Mouse (Mus musculus) limb, embryonic 15.5 days (tissue): Measurements from ENCODE around the gene Foxa2. TPM values are rescaled to one million over a fixed set of nuclear protein-coding genes. Genes with fewer than 3 reads are reported as not detected.

ENCODE experiments used
- ATAC-seq: fragments of 200-750 bp; cut with Nextera tagmentation; 2 replicates; pipeline ENCODE4 v1.8.0; 2017; ENCODE audit warnings: low read depth, moderate TSS enrichment; ENCODE audit not compliant: insufficient number of reproducible peaks, low FRiP score, low TSS enrichment
- H3K27ac ChIP-seq: fragments of 300-500 bp; sonication (generic); 2 replicates; pipeline ENCODE4 v1.5.1; 2015; ENCODE audit warnings: moderate library complexity, mild to moderate bottlenecking, inconsistent platforms
- H3K27me3 ChIP-seq: fragments of 300-500 bp; sonication (generic); 2 replicates; pipeline ENCODE4 v1.6.1; 2015; ENCODE audit warnings: inconsistent platforms
- H3K36me3 ChIP-seq: fragments of 300-500 bp; sonication (generic); 2 replicates; pipeline ENCODE4 v1.6.1; 2015; ENCODE audit warnings: inconsistent platforms
- H3K4me1 ChIP-seq: fragments of 300-500 bp; sonication (generic); 2 replicates; pipeline ENCODE4 v1.6.1; 2015; ENCODE audit warnings: inconsistent platforms
- H3K4me2 ChIP-seq: fragments of 300-500 bp; sonication (generic); 2 replicates; pipeline ENCODE4 v1.6.1; 2015; ENCODE audit warnings: mild to moderate bottlenecking, inconsistent platforms
- H3K4me3 ChIP-seq: fragments of 300-500 bp; sonication (generic); 2 replicates; pipeline ENCODE4 v1.5.1; 2015; ENCODE audit warnings: mild to moderate bottlenecking, inconsistent platforms
- H3K9ac ChIP-seq: fragments of 300-500 bp; sonication (generic); 2 replicates; pipeline ENCODE4 v1.6.1; 2015; ENCODE audit warnings: inconsistent platforms
- H3K9me3 ChIP-seq: fragments of 300-500 bp; sonication (generic); 2 replicates; pipeline ENCODE4 v1.6.1; 2016; ENCODE audit warnings: inconsistent platforms
- WGBS: fragments of 180-500 bp; shearing (Covaris S2); methylation state at CpG from one replicate; pipeline ENCODE4 v1.1.7; 2015; 5-methylcytosine and 5-hydroxymethylcytosine counted together
- polyA plus RNA-seq: library from polyadenylated mRNA; unstranded; fragments of >200 nt; fragmentation: Nextera tagmentation; extraction: Ambion mirVana; gene quantifications from 2 replicates; pipeline ENCODE4 v1.2.1, GENCODE M21; 2015

Foxa2 gene
- polyA plus RNA-seq, 1 experiment from 2014 or later: 0.09 TPM

DNA sequence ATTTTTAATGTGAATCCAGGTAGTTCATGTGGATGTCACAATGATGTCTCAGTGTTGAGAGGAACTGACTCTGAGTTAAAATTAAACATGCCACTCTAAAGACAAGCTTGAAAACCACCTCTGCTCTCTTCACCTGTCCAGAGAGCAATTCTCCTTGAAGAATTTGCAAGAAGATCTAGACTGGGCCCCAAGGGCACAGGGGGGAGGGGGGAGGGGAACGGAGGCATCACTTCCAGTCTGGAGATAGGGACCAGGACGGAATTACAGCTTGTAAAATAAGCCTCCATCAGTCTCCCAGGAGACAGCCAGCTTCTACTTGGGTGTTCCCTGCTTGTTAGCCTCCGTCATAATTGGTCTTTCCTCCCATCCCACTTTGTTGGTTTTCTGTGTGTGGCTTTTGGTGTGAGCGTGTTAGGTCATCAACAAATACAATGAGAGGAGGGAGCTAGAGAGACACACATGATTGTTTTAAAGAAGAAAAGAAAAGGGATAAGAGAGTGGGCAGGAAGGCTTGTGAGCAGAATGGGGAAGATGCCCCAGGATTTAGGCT, 10.1 kb downstream of the Foxa2 start:
- H3K4me2 ChIP-seq: no peak overlapping the region
- H3K9me3 ChIP-seq: no peaks in the 10 kb centered on the region
- H3K27me3 ChIP-seq: peaks cover 96% of the 10 kb centered on the region
- no peak overlapping the region for H3K4me3 ChIP-seq
- WGBS: 1% methylated on average over 4 of the region's 4 CpGs
- H3K36me3 ChIP-seq: no peaks in the 10 kb centered on the region
- no peak overlapping the region for H3K27ac ChIP-seq
- peaks cover 17% of the 10 kb centered on the region for H3K4me1 ChIP-seq
- ATAC-seq: no peak
- H3K9ac ChIP-seq: no peak overlapping the region

DNA sequence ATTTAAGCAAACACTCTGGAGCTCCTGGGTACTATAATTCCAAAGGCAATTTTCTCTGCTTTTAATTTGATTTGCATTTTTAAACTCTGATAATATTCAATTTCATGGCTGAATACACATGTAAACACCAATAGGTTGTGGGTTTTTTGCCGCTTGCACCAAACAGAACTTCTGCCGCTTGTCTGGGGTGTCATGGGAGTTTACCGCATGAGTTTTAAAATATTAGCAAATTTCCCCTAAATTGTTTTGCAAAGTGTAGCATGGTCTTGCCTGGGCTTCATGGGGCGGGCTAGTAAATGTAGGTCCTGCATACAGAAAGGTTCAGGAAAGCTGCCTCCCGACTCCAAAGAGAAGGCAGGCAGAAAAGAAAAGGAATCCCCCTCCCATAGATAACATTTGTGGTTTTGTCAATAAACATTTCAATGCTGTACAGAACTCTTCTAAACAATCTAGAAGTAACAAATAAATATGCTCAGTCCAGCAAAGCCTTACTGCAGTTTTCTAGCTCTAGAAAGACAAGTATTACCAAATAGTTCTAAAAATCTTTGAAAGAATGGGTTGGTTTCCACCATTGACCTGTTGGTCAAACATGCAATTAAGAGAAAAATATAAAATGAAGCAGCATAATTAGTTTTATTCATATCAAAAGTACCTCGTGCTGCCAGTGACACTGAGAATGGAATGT, 15.6 kb downstream of the Foxa2 start:
- Histone ChIP-seq H3K9me3 (no peaks in the 10 kb centered on the region), H3K4me2 (no peak overlapping the region), H3K36me3 (no peaks in the 10 kb centered on the region), H3K27me3 (peaks cover 93% of the 10 kb centered on the region), H3K9ac (no peak overlapping the region), H3K4me3 (no peak overlapping the region), H3K27ac (no peak overlapping the region), H3K4me1 (no peaks in the 10 kb centered on the region)
- WGBS: 6% methylated on average over 6 of the region's 6 CpGs
- ATAC-seq: no peak

DNA sequence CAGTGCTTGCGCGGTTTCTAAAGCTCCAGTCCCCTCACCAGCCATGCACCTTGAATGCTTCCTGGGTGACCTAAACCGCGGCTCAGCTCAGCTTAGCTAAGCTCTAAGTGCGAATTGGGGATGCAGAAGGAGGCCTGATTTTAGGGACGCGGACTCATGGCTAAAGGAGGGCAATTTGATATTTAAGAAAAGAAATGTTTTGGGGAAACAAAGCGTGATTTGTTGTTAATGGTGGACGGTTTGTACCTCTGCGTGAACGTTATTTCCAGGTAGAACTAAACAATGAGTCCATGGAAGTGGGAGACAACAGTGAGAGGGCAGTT, 16.2 kb downstream of the Foxa2 start:
- ATAC-seq: no peak
- no peak overlapping the region for H3K4me3 ChIP-seq
- peaks cover 91% of the 10 kb centered on the region for H3K27me3 ChIP-seq
- H3K4me1 ChIP-seq: no peaks in the 10 kb centered on the region
- no peak overlapping the region for H3K4me2 ChIP-seq
- no peak overlapping the region for H3K27ac ChIP-seq
- no peaks in the 10 kb centered on the region for H3K9me3 ChIP-seq
- WGBS: under 1% methylated on average over 11 of the region's 11 CpGs
- no peak overlapping the region for H3K9ac ChIP-seq
- no peaks in the 10 kb centered on the region for H3K36me3 ChIP-seq

DNA sequence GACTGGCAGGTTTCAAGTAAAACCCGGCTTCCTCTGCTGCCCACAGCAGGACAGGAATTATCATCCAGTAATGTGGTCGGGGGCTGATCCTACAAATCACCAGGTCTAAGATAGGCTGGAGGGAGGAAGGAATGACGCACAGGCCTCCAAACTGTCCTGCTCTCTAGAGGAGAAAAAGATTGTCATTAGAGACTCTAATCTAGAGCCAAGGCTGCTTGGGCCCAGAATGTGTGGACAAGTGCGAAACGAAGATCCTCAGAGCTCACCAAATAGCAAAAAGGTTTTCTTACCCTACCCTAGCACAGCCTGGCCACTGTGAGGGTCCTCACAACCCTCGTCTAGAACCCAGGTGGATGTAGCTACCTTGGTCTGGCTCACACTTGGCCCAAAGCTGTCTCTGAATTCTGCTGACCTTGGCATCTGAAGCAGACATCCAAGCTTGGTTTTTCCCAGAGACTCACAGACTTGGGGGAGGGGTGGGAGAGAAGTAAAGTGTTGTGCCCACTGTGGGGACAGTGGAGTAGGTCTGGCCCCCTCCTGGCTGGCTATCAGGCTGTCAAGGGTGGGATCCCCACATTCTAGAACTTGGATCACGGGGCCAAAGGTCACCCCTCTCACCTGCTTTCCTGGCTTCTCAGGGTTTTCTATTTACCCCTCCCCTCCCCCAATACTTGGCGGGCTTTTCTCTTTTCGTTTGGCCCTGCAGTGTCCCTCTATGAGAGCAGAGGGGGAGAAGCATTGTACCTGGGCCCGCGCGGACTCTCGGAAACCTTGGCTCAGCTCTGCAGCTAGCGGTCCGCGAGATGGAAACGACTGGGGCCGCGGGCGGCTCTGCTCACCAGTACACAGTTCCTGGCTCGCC, 16.8 kb downstream of the Foxa2 start:
- no peak overlapping the region for H3K4me3 ChIP-seq
- no peak for ATAC-seq

DNA sequence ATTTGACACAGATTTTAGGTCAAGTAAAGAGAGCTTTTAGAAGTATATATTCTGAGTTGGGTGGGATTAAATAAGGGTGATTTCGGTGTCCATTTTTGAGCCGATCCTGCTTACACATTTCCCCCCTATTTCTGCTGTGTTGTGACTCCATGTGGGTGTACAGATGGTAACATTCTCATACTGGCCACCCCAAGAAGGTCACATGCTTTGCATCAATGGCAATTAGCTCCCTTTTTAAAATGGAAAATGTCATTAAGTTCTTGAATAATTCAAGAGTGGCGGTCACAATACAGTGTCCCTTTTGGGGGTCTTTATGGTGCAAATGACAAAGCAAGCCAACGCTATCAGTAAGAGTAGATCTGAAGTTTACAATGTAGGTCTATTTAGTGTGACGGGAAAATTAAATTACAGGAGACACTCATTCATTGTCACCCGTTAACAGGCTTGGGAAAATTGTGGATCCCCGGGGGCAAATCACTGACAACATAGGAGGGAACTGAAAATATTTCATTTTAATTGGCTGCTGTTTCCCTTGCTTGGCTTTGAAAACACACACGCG, 17.6 kb downstream of the Foxa2 start:
- 16% methylated on average over 9 of the region's 9 CpGs for WGBS
- no peak overlapping the region for H3K27ac ChIP-seq
- H3K4me3 ChIP-seq: no peak overlapping the region
- no peaks in the 10 kb centered on the region for H3K36me3 ChIP-seq
- no peaks in the 10 kb centered on the region for H3K4me1 ChIP-seq
- H3K27me3 ChIP-seq: peaks cover 91% of the 10 kb centered on the region
- H3K9me3 ChIP-seq: no peaks in the 10 kb centered on the region
- no peak for ATAC-seq
- no peak overlapping the region for H3K4me2 ChIP-seq
- H3K9ac ChIP-seq: no peak overlapping the region

More for the DNA sequence above, 16.8 kb downstream of the Foxa2 start:
- no peak overlapping the region for H3K9ac ChIP-seq
- H3K27me3 ChIP-seq: peaks cover 91% of the 10 kb centered on the region
- no peak overlapping the region for H3K27ac ChIP-seq
- no peaks in the 10 kb centered on the region for H3K9me3 ChIP-seq
- H3K4me2 ChIP-seq: no peak overlapping the region
- 4% methylated on average over 21 of the region's 21 CpGs for WGBS
- no peaks in the 10 kb centered on the region for H3K4me1 ChIP-seq
- H3K36me3 ChIP-seq: no peaks in the 10 kb centered on the region

DNA sequence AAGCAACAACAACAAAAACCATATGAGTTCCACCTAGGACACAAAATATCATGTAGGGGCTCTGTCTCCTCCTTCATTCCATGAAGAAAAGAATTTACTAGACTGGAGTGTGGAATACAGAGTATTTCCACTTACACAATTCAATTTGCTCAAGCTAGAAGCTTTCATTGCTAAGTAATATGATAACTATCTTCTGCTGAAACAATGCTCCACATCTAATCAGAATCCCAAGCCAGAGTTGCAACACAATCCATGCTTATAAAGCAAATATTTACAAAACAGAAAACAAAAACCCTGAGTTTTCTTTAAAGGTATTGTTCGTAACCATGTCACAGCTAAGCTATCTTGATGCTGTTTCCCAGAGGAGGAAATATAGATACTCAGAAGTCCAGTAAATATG, 20.4 kb downstream of the Foxa2 start:
- 78% methylated on average over 1 of the region's 1 CpGs for WGBS
- no peak for ATAC-seq

DNA sequence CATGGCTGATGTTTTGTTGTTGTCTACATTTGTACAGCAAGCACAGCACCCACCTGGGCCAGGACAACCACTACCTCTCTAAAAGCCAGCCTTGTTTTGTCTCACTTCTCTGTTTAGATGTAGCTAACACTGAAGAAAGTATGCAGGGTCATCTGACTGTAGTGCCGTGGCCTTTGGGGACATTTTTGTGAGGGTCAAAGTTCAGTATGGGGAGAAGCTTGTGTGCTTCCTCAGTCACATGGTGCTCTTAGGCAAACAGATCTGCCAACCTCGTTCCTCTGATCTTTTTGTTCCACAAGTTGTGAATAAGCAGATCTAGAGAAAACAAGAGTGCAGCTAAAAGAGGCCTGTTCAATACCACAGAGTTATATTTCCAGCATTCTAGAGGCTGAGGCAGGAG, 21.3 kb downstream of the Foxa2 start:
- H3K4me2 ChIP-seq: no peak overlapping the region
- no peak overlapping the region for H3K4me3 ChIP-seq
- no peak overlapping the region for H3K27ac ChIP-seq
- no peaks in the 10 kb centered on the region for H3K36me3 ChIP-seq
- no peak for ATAC-seq
- 21% methylated on average over 2 of the region's 2 CpGs for WGBS
- H3K9me3 ChIP-seq: no peaks in the 10 kb centered on the region
- H3K9ac ChIP-seq: no peak overlapping the region
- peaks cover 88% of the 10 kb centered on the region for H3K27me3 ChIP-seq
- H3K4me1 ChIP-seq: no peaks in the 10 kb centered on the region

More for the DNA sequence above, 20.4 kb downstream of the Foxa2 start:
- Histone ChIP-seq H3K4me1 (no peaks in the 10 kb centered on the region), H3K9ac (no peak overlapping the region), H3K4me2 (no peak overlapping the region), H3K27me3 (peaks cover 92% of the 10 kb centered on the region), H3K9me3 (no peaks in the 10 kb centered on the region), H3K4me3 (no peak overlapping the region), H3K27ac (no peak overlapping the region), H3K36me3 (no peaks in the 10 kb centered on the region)

DNA sequence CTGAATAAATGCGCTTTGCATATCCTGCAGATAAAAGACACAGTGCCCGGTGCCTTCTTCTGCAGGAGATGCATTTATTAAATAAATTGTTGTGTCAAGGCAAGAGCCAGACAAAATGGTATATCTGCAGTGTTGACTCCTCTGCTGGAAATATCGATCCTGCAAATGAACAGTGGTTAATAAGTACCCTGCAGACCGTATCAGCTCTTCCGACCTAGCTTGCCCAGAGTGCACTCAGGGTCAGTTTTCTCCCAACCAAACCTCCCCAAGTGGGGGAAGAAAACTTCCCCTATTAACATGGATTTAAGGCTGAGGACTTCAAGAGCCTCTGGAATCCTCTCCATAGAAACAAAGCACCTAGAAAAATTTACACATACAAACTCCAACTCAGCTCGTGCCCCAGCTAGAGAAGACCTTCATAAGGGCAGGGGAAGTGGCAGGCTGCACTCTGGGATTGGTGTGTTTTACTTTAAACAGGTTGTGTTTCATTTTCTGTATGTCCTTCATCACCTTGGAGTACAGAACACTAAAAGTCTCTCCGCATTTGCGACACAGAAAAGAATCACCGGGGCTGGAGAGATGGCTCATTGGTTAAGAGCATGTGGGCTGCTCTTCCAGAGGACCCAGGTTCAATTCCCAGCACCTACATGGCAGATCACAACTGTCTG, 22.4 kb downstream of the Foxa2 start:
- no peak for ATAC-seq
- H3K4me1 ChIP-seq: no peaks in the 10 kb centered on the region
- H3K9ac ChIP-seq: no peak overlapping the region
- H3K27ac ChIP-seq: no peak overlapping the region
- H3K9me3 ChIP-seq: no peaks in the 10 kb centered on the region
- H3K4me2 ChIP-seq: no peak overlapping the region
- WGBS: 72% methylated on average over 9 of the region's 9 CpGs
- no peak overlapping the region for H3K4me3 ChIP-seq
- no peaks in the 10 kb centered on the region for H3K36me3 ChIP-seq
- peaks cover 85% of the 10 kb centered on the region for H3K27me3 ChIP-seq

DNA sequence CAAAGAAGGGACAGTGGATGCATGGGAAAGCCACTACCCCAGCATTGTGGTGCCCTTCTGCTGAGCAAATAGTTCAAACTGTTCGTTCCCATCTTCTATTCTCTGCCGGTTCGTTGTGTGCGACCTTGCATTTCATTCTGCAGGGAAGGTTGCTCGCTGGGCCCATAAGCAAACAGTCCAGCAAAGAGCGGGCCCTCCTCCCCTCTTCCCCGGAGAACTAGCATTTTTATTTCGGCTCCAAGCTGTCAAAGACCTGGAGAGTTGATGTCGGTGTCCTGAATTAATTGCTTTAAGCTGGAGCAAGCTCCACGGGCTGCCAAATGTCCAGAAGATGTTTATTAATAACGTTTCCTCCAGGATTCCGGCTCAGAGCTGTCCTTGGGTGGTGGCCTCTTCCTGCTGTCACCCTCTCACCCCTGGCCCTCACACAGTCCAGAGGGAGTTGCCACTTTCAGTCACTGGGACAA, 23.4 kb downstream of the Foxa2 start:
- WGBS: 10% methylated on average over 12 of the region's 12 CpGs
- Histone ChIP-seq H3K9me3 (no peaks in the 10 kb centered on the region), H3K4me1 (no peaks in the 10 kb centered on the region), H3K27me3 (peaks cover 74% of the 10 kb centered on the region), H3K4me2 (no peak overlapping the region), H3K27ac (no peak overlapping the region), H3K9ac (no peak overlapping the region), H3K4me3 (no peak overlapping the region), H3K36me3 (no peaks in the 10 kb centered on the region)
- ATAC-seq: no peak

DNA sequence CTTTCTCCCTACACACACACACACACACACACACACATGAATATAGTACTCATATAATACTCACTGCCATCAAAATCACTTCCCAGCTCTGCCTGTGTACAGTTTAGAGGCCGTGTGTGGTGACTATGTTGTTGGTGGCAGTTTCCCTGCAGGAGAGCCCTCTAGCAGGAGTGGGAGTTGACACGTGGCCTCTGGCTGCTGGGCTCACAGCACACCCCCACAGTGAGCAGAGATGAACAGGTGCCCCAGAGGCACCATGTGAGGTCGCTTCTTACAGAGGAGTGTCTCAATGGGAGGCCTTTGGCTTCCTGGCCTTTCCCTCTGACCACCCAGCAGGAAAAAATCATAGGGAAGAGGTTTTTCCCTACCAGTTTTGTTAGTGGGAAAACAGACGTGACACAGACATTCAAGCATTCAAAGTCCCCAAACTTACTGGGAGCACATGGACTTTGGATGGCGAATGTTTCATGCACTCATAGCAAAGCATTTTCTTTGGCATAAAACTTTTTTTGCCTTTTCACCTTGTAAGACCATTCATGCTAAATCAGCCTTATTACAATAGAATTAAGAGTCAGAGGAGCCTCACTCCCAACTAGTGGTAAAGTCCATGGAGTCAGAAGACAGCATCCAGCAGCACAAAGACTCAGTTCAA, 24.7 kb downstream of the Foxa2 start:
- Histone ChIP-seq H3K9me3 (no peaks in the 10 kb centered on the region), H3K27ac (no peak overlapping the region), H3K4me2 (no peak overlapping the region), H3K36me3 (no peaks in the 10 kb centered on the region), H3K4me3 (no peak overlapping the region), H3K27me3 (peaks cover 68% of the 10 kb centered on the region), H3K9ac (no peak overlapping the region), H3K4me1 (no peaks in the 10 kb centered on the region)
- ATAC-seq: no peak
- 19% methylated on average over 5 of the region's 5 CpGs for WGBS

DNA sequence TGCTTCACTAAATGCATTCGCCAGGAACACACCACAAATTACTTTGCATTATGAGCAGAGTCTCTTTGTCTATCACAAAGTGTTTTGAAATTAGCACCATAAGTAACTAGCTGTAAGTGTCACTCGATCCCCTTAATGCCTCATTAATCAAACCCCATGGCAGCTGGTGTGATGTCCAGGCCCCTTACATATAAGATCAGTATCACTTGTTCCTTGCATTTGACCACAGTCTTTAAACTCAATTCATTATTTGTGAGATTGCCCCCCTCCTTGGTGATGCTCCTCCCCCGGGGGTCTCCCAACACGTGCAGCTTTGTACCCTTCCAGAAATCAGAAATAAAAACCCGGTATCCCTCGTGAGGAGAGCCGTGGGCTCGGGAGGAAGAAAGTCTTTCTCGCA, 25.8 kb downstream of the Foxa2 start:
- Histone ChIP-seq H3K4me3 (no peak overlapping the region), H3K4me2 (no peak overlapping the region), H3K4me1 (no peaks in the 10 kb centered on the region), H3K36me3 (no peaks in the 10 kb centered on the region), H3K27me3 (peaks cover 59% of the 10 kb centered on the region), H3K9me3 (no peaks in the 10 kb centered on the region), H3K9ac (no peak overlapping the region), H3K27ac (no peak overlapping the region)
- WGBS: 23% methylated on average over 9 of the region's 9 CpGs
- ATAC-seq: no peak
